Mouse (Mus musculus) erythroblast, embryonic 14.5 days (primary cell): ENCODE data around the gene Lmbrd1.

Experiments
- GATA1 ChIP-seq: IDR thresholded peaks from 2 replicates; pipeline ENCODE4 v1.6.1; 2012; ENCODE audit warnings: low read length, inconsistent platforms, mixed read lengths
- TAL1 ChIP-seq: IDR thresholded peaks from 3 replicates; pipeline ENCODE4 v1.6.1; 2012; ENCODE audit warnings: low read length, inconsistent platforms, mixed read lengths

GRCm38 (mm10) chr1:24700241-24700640 is 21.8 kb downstream of the Lmbrd1 start:
- TF ChIP-seq GATA1 = no peak
- no peak for TF ChIP-seq TAL1
